Mouse (Mus musculus): ENCODE measurements at regions not wholly inside any gene's neighbourhood (a gene's known extent, or its start where the extent isn't known, plus 50 kb on each side); places are given as distances from the start of the nearest gene placed in this dataset.

DNA sequence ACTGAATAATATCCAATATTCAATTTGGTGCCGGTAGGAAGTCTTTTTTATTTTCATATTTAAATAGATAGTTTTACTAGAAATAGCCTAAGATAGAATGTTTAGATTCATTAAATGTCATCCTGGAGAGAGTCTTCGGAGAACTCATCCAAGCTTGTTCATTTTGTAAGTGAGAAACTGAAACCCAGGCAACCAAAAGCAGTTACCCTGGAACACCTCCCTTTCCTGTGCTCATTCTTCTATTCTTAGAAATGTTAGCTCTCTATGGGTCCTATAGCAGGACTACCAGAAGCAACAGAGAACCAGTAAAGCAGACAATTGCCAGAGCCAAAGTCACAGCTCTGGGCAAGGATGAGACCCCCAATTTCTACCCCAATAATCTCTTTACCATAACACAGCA, 60.9 kb upstream of the Trp63 start:
- no peak for DNase-seq
- TF ChIP-seq CTCF (IDR thresholded peaks at IDR 0.05; ENCODE audit: insufficient read depth, low read length), result no peak
- no peak for TF ChIP-seq POLR2A (IDR thresholded peaks at IDR 0.05; ENCODE audit: borderline replicate concordance, extremely low read depth, low read depth, low read length)
- no peaks in the 10 kb centered on the region for H3K4me1 ChIP-seq (ENCODE audit: control insufficient read depth, insufficient read depth, low read length)
- WGBS, result 96% methylated on average over 2 of the region's 2 CpGs
- H3K4me3 ChIP-seq (replicated peaks; ENCODE audit: extremely low read depth, low read depth, low read length), result no peak overlapping the region

DNA sequence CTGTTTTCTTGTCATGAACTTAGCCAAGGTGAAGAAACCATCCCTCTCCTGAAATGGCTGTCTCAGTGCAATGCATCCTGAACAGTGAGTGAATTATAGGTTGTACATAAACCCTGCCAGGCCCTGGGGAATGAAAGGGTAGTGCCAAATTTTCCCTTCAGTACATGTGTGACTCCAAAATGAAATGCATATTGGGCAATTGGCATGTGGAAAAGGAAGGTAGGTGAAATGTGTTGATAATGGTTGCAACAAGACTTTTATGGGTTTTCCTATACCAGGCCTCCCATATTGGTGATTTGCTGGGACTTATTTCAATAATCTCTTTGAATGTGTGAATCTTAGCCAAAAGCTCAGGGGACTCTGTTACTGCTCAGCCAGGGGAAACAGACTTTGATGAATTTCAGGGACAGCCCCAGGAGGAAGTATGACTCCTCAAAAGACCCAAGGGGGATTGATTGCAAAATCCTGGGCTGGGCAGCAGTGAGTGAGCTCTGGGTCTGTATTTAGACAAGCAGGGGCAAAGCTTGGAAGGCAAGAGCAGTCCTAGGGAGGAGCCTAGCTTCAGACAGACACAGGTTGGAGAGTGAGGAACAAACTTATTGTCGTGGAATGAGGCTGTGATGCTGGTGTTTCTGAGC, 59.5 kb upstream of the Trp63 start:
- 67% methylated on average over 1 of the region's 1 CpGs for WGBS
- Histone ChIP-seq H3K4me1 (ENCODE audit: control insufficient read depth, insufficient read depth, low read length) (no peaks in the 10 kb centered on the region), H3K4me3 (replicated peaks; ENCODE audit: extremely low read depth, low read depth, low read length) (no peak overlapping the region)
- TF ChIP-seq CTCF (IDR thresholded peaks at IDR 0.05; ENCODE audit: insufficient read depth, low read length), result no peak
- no peak for TF ChIP-seq POLR2A (IDR thresholded peaks at IDR 0.05; ENCODE audit: borderline replicate concordance, extremely low read depth, low read depth, low read length)
- no peak for DNase-seq

DNA sequence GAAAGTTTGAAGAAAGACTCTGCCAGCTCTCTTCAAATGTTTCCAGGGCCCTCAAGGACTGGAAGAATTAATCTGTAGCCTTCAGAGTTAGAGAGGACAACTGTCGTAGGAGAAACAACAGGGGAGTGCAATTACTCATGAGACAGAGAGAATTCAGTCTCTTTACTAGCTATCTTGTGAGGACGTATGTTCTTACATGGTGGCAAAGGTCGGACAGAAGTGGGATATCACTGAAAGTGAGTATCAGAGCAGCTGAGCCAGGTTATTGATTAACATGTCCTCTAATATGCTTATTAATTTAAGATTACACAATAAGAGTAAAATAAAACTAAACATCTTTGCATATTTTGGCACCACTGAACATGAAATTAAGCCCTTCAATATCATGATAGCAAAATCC, 53.8 kb upstream of the Trp63 start:
- H3K4me1 ChIP-seq (ENCODE audit: control insufficient read depth, insufficient read depth, low read length), result no peaks in the 10 kb centered on the region
- TF ChIP-seq POLR2A (IDR thresholded peaks at IDR 0.05; ENCODE audit: borderline replicate concordance, extremely low read depth, low read depth, low read length), result no peak
- TF ChIP-seq CTCF (IDR thresholded peaks at IDR 0.05; ENCODE audit: insufficient read depth, low read length), result no peak
- H3K4me3 ChIP-seq (replicated peaks; ENCODE audit: extremely low read depth, low read depth, low read length), result no peak overlapping the region
- 57% methylated on average over 3 of the region's 3 CpGs for WGBS
- DNase-seq, result no peak

DNA sequence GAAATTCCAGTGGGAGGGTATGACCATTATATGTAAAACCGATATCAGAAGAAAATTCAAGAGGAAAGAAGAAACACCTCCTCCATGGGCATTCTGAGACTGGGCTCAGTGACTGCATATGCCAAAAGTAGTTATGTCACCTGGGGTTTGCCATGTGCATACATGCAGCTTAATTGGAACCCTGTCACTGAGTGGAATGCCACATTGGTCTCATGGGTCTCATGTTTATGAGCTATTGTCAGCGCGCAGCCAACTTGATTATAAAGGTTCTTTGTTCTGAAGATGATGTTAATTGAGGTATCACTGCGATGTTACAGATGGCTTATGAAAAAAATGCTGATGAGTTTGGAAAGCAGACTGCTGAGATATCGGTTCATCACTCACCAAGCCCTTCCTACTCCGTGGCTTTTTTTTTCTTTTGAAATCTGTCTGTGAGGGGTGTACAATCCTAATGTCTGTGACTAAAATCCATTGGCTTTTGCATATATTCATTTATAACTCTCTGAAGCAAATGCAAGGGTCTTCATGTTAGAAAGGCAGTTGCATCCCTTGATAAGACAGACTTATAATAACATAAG, 52.3 kb upstream of the Trp63 start:
- DNase-seq, result no peak
- Histone ChIP-seq H3K4me1 (ENCODE audit: control insufficient read depth, insufficient read depth, low read length) (no peaks in the 10 kb centered on the region), H3K4me3 (replicated peaks; ENCODE audit: extremely low read depth, low read depth, low read length) (no peak overlapping the region)
- TF ChIP-seq CTCF (IDR thresholded peaks at IDR 0.05; ENCODE audit: insufficient read depth, low read length), result no peak
- WGBS, result 78% methylated on average over 6 of the region's 6 CpGs

Measured in lung, adult 2 months (tissue).